Mouse (Mus musculus) hindbrain, embryonic 11.5 days (tissue): Measurements from ENCODE around the gene Rtn4rl2. TPM values are rescaled to one million over a fixed set of nuclear protein-coding genes. Genes with fewer than 3 reads are reported as not detected.

Source experiments
- ATAC-seq: fragments of 200-750 bp; cut with Nextera tagmentation; 2 replicates; pipeline ENCODE4 v1.8.0; 2017; ENCODE audit warnings: mild to moderate bottlenecking, moderate TSS enrichment, moderate library complexity; ENCODE audit not compliant: low FRiP score
- DNase-seq: peaks from one replicate; pipeline ENCODE4 v3.0.0-alpha.2; 2015; ENCODE audit warnings: low spot score
- H3K27ac ChIP-seq: fragments of 300-500 bp; sonication (generic); 2 replicates; pipeline ENCODE4 v1.5.1; 2014; ENCODE audit warnings: mild to moderate bottlenecking, low read depth, low read length
- H3K27me3 ChIP-seq: fragments of 300-500 bp; sonication (generic); 2 replicates; pipeline ENCODE4 v1.6.1; 2014; ENCODE audit warnings: mild to moderate bottlenecking, low read length, moderate library complexity, mixed read lengths; ENCODE audit not compliant: control insufficient read depth, insufficient read depth
- H3K36me3 ChIP-seq: fragments of 300-500 bp; sonication (generic); 2 replicates; pipeline ENCODE4 v1.6.1; 2014; ENCODE audit warnings: mild to moderate bottlenecking, low read length, moderate library complexity, mixed read lengths; ENCODE audit not compliant: control insufficient read depth, insufficient read depth
- H3K4me1 ChIP-seq: fragments of 300-500 bp; sonication (generic); replicated peaks from 2 replicates; pipeline ENCODE4 v1.6.1; 2014; ENCODE audit warnings: low read length, mixed read lengths; ENCODE audit not compliant: control insufficient read depth, insufficient read depth
- H3K4me2 ChIP-seq: fragments of 300-500 bp; sonication (generic); replicated peaks from 2 replicates; pipeline ENCODE4 v1.6.1; 2014; ENCODE audit warnings: mild to moderate bottlenecking, low read depth, low read length
- H3K4me3 ChIP-seq: fragments of 300-500 bp; sonication (generic); 2 replicates; pipeline ENCODE4 v1.5.1; 2014; ENCODE audit warnings: low read depth, low read length
- H3K9ac ChIP-seq: fragments of 300-500 bp; sonication (generic); 2 replicates; pipeline ENCODE4 v1.6.1; 2014; ENCODE audit warnings: low read depth, low read length
- H3K9me3 ChIP-seq: fragments of 300-500 bp; sonication (generic); 2 replicates; pipeline ENCODE4 v1.6.1; 2016; ENCODE audit warnings: low read length; ENCODE audit not compliant: control insufficient read depth
- WGBS: fragments of 180-500 bp; shearing (Covaris S2); extraction: QIAGEN DNeasy Blood & Tissue Kit; methylation state at CpG from one replicate; pipeline ENCODE4 v1.1.7; 2014; 5-methylcytosine and 5-hydroxymethylcytosine counted together
- polyA plus RNA-seq: library from polyadenylated mRNA; unstranded; fragments of >200 nt; fragmentation: Nextera tagmentation; extraction: Ambion mirVana; gene quantifications from 2 replicates; pipeline ENCODE4 v1.2.1, GENCODE M21; 2014

Rtn4rl2 gene
- polyA plus RNA-seq, 1 experiment from 2014 or later, result 1.9 TPM

- no peak for DNase-seq
- no peak overlapping the region for H3K4me3 ChIP-seq
- no peaks in the 10 kb centered on the region for H3K36me3 ChIP-seq
- no peak overlapping the region for H3K4me2 ChIP-seq
- H3K27ac ChIP-seq, result no peak overlapping the region
- 83% methylated on average over 3 of the region's 3 CpGs for WGBS
- no peaks in the 10 kb centered on the region for H3K9me3 ChIP-seq
- no peak for ATAC-seq
- H3K27me3 ChIP-seq, result peaks cover 11% of the 10 kb centered on the region
- H3K4me1 ChIP-seq, result peaks cover 4% of the 10 kb centered on the region; the same call in 1 of the 2 replicates
- no peak overlapping the region for H3K9ac ChIP-seq
Measured at GRCm38 (mm10) chr2:84862231-84862630, 24.3 kb downstream of the Rtn4rl2 start.

GRCm38 (mm10) chr2:84861430-84861829 is 25.1 kb downstream of the Rtn4rl2 start:
- DNase-seq (no peak), ATAC-seq (no peak)
- peaks cover 5% of the 10 kb centered on the region for H3K27me3 ChIP-seq
- H3K9me3 ChIP-seq, result no peaks in the 10 kb centered on the region
- H3K27ac ChIP-seq, result no peak overlapping the region
- no peak overlapping the region for H3K4me2 ChIP-seq
- no peaks in the 10 kb centered on the region for H3K36me3 ChIP-seq
- H3K4me3 ChIP-seq, result no peak overlapping the region
- H3K9ac ChIP-seq, result no peak overlapping the region
- 76% methylated on average over 3 of the region's 3 CpGs for WGBS
- peaks cover 3% of the 10 kb centered on the region; the same call in 1 of the 2 replicates for H3K4me1 ChIP-seq

GRCm38 (mm10) chr2:84859991-84860780 is 26.3 kb downstream of the Rtn4rl2 start:
- Histone ChIP-seq H3K27ac (no peak overlapping the region), H3K4me1 (no peaks in the 10 kb centered on the region), H3K4me3 (no peak overlapping the region), H3K4me2 (no peak overlapping the region), H3K9me3 (no peaks in the 10 kb centered on the region), H3K36me3 (no peaks in the 10 kb centered on the region), H3K9ac (no peak overlapping the region), H3K27me3 (no peaks in the 10 kb centered on the region)
- ATAC-seq (no peak), DNase-seq (no peak)
- 95% methylated on average over 7 of the region's 7 CpGs for WGBS

GRCm38 (mm10) chr2:84858551-84858950 is 28.0 kb downstream of the Rtn4rl2 start:
- WGBS, result 89% methylated on average over 1 of the region's 1 CpGs
- no peak overlapping the region for H3K9ac ChIP-seq
- H3K4me1 ChIP-seq, result no peaks in the 10 kb centered on the region
- no peak overlapping the region for H3K27ac ChIP-seq
- no peaks in the 10 kb centered on the region for H3K27me3 ChIP-seq
- H3K4me3 ChIP-seq, result no peak overlapping the region
- DNase-seq, result no peak
- no peaks in the 10 kb centered on the region for H3K9me3 ChIP-seq
- no peak for ATAC-seq
- no peak overlapping the region for H3K4me2 ChIP-seq
- no peaks in the 10 kb centered on the region for H3K36me3 ChIP-seq

GRCm38 (mm10) chr2:84855732-84856131 is 30.8 kb downstream of the Rtn4rl2 start:
- Histone ChIP-seq H3K27ac (no peak overlapping the region), H3K4me3 (no peak overlapping the region), H3K4me1 (no peaks in the 10 kb centered on the region), H3K9ac (no peak overlapping the region), H3K36me3 (no peaks in the 10 kb centered on the region), H3K9me3 (no peaks in the 10 kb centered on the region), H3K4me2 (no peak overlapping the region), H3K27me3 (no peaks in the 10 kb centered on the region)
- DNase-seq (peak; percentile 66), ATAC-seq (peak; percentile 62)
- 66% methylated on average over 2 of the region's 2 CpGs for WGBS

- WGBS, result 32% methylated on average over 23 of the region's 23 CpGs
- H3K9ac ChIP-seq, result no peak overlapping the region
- H3K27me3 ChIP-seq, result no peaks in the 10 kb centered on the region
- no peak overlapping the region for H3K4me2 ChIP-seq
- no peak overlapping the region for H3K27ac ChIP-seq
- H3K36me3 ChIP-seq, result no peaks in the 10 kb centered on the region
- peak; percentile 60; the same call in 1 of the 2 replicates for ATAC-seq
- H3K4me1 ChIP-seq, result no peaks in the 10 kb centered on the region
- no peak overlapping the region for H3K4me3 ChIP-seq
- DNase-seq, result peak; percentile 41
- no peaks in the 10 kb centered on the region for H3K9me3 ChIP-seq
Measured at GRCm38 (mm10) chr2:84851130-84852040, 35.1 kb downstream of the Rtn4rl2 start.

- no peaks in the 10 kb centered on the region for H3K36me3 ChIP-seq
- H3K4me1 ChIP-seq, result no peaks in the 10 kb centered on the region
- no peak overlapping the region for H3K4me2 ChIP-seq
- H3K27ac ChIP-seq, result no peak overlapping the region
- ATAC-seq (0 out of 2 replicates have a peak, but pooled peaks have one; percentile 33), DNase-seq (no peak)
- 66% methylated on average over 7 of the region's 7 CpGs for WGBS
- no peak overlapping the region for H3K9ac ChIP-seq
- H3K4me3 ChIP-seq, result no peak overlapping the region
- H3K27me3 ChIP-seq, result no peaks in the 10 kb centered on the region
- no peaks in the 10 kb centered on the region for H3K9me3 ChIP-seq
Measured at GRCm38 (mm10) chr2:84850407-84851129, 35.9 kb downstream of the Rtn4rl2 start.

GRCm38 (mm10) chr2:84845226-84845625 is 41.3 kb downstream of the Rtn4rl2 start:
- DNase-seq (no peak), ATAC-seq (no peak)
- 93% methylated on average over 1 of the region's 1 CpGs for WGBS
- Histone ChIP-seq H3K4me3 (no peak overlapping the region), H3K27me3 (no peaks in the 10 kb centered on the region), H3K4me2 (no peak overlapping the region), H3K9ac (no peak overlapping the region), H3K9me3 (no peaks in the 10 kb centered on the region), H3K4me1 (no peaks in the 10 kb centered on the region; the same call in 1 of the 2 replicates), H3K27ac (no peak overlapping the region), H3K36me3 (no peaks in the 10 kb centered on the region)
